Mouse (Mus musculus) E14TG2a.4 (cell line): ENCODE data around the gene Tm4sf5.

Source experiments
- CTCF ChIP-seq: conservative IDR thresholded peaks from 2 replicates; pipeline ENCODE4 v1.5.1; 2014; ENCODE audit warnings: low read length
- NANOG ChIP-seq: IDR thresholded peaks from 2 replicates; pipeline ENCODE4 v1.6.1; 2014; ENCODE audit warnings: borderline replicate concordance, low read length, mixed read lengths
- POU5F1 ChIP-seq: IDR thresholded peaks from 2 replicates; pipeline ENCODE4 v1.6.1; 2014; ENCODE audit warnings: low read length, borderline replicate concordance

DNA sequence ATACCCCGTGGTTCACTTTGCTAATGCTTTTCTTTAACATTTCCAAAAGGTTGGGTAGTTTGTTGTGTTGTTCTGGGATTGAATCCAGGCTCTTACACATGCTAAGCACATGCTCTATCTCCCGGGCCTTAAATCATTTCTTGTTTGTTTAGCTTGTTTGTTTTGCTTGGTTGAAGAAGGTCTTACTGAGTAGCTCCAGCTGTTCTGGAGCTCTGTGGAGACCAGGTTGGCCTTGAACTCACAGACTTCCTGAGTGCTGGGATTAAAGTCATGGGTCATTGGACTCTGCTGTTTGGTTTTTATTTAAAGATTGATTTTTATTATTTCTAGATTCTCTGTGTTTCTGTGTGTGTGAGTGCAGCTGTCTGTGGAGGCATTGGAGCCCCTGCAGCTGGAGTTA lies 19.5 kb upstream of the Tm4sf5 start:
- TF ChIP-seq CTCF (no peak), NANOG (no peak), POU5F1 (no peak)
